Mouse (Mus musculus): ENCODE results near the gene Ssbp3. TPM values are rescaled to one million over a fixed set of nuclear protein-coding genes. Genes with fewer than 3 reads are reported as not detected.

Ssbp3 gene
- total and polyA plus RNA-seq, 2 experiments, result 12.9 to 36.7 TPM

DNA sequence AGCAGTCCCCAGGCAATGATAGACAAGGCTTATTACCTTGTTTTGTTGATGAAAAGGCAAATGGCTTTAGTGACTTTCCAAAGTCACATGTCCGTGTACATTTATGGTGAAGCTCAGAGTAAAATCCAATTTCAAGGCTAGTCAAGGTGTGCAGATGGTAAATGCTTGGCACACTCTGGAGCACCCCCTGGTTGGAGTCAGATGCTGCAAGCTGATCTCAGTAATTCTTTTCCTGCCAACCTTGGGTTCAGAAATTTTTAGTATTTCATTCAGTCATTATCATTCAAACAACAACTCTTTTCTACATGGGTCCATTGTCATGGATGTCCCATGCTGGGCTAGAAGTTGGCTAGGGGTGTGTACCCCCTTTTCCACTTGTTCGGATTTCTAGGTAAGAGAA, 33.1 kb downstream of the Ssbp3 start:
- no peak for TF ChIP-seq POLR2A (IDR thresholded peaks at IDR 0.05; ENCODE audit: extremely low read depth, insufficient read depth, low read length)
- no peak for TF ChIP-seq CTCF (IDR thresholded peaks at IDR 0.05; ENCODE audit: low read depth, low read length)
- WGBS, result 96% methylated on average over 2 of the region's 2 CpGs
- Histone ChIP-seq H3K9ac (ENCODE audit: low read depth, low read length) (no peak overlapping the region), H3K36me3 (ENCODE audit: control insufficient read depth, insufficient read depth, low read length) (no peaks in the 10 kb centered on the region), H3K27me3 (ENCODE audit: control insufficient read depth, insufficient read depth, low read length) (no peaks in the 10 kb centered on the region), H3K27ac (replicated peaks; ENCODE audit: insufficient read depth, low read depth, low read length) (no peak overlapping the region), H3K79me2 (ENCODE audit: control insufficient read depth, insufficient read depth, low read length) (peaks cover 79% of the 10 kb centered on the region), H3K4me3 (ENCODE audit: insufficient read depth, low read depth, low read length) (no peak overlapping the region), H3K4me1 (ENCODE audit: control insufficient read depth, insufficient read depth, low read length) (peaks cover 9% of the 10 kb centered on the region)
- DNase-seq (ENCODE audit: extremely low read depth, low read depth, low spot score), result no peak

DNA sequence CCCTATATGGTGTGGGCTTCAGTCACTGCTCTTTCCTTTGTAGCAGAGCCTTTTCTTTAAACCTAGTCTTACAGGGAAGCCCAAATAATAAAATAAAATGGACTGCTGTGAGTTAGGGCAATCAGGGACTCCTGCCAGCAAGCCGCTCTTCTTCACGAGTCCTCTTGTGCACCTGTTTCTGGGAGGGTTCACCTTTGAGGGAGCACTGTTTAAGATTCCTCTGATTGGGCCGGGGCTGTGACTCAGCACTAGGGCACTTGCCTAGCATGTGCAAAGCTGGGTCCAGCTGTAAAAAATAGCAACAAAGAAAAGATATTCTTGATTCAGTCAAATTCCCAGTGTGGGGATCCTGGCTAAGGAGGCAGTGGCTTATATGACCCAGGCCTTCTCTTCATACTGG, 34.4 kb downstream of the Ssbp3 start:
- peaks cover 76% of the 10 kb centered on the region for H3K79me2 ChIP-seq (ENCODE audit: control insufficient read depth, insufficient read depth, low read length)
- no peak overlapping the region for H3K27ac ChIP-seq (replicated peaks; ENCODE audit: insufficient read depth, low read depth, low read length)
- H3K4me1 ChIP-seq (ENCODE audit: control insufficient read depth, insufficient read depth, low read length), result peaks cover 2% of the 10 kb centered on the region; the same call in 1 of the 2 replicates
- TF ChIP-seq CTCF (IDR thresholded peaks at IDR 0.05; ENCODE audit: low read depth, low read length), result no peak
- no peak for TF ChIP-seq POLR2A (IDR thresholded peaks at IDR 0.05; ENCODE audit: extremely low read depth, insufficient read depth, low read length)
- 69% methylated on average over 3 of the region's 3 CpGs for WGBS
- no peaks in the 10 kb centered on the region for H3K27me3 ChIP-seq (ENCODE audit: control insufficient read depth, insufficient read depth, low read length)
- H3K36me3 ChIP-seq (ENCODE audit: control insufficient read depth, insufficient read depth, low read length), result no peaks in the 10 kb centered on the region
- H3K4me3 ChIP-seq (ENCODE audit: insufficient read depth, low read depth, low read length), result no peak overlapping the region
- no peak overlapping the region for H3K9ac ChIP-seq (ENCODE audit: low read depth, low read length)
- no peak for DNase-seq (ENCODE audit: extremely low read depth, low read depth, low spot score)

DNA sequence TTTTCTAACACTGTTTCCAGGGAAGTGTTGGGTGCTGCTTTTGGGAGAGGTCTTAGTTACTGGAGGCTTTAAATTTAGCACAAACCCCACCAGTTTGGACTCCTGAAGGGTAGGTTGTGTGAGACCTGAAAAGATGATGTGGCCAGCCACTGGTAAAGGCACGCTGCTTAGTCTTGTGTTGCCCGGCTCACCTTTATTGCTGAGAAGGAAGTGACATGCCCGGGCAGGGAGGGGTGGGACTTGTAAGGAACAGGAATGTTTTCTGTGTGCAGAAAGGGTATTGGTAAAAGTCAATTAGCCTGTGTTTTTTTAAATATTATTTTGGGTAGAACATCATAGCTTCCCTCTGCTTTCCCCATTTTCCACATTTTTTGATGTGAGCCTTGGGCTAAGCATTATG, 37.2 kb downstream of the Ssbp3 start:
- 86% methylated on average over 3 of the region's 3 CpGs for WGBS
- TF ChIP-seq POLR2A (IDR thresholded peaks at IDR 0.05; ENCODE audit: extremely low read depth, insufficient read depth, low read length) (no peak), CTCF (IDR thresholded peaks at IDR 0.05; ENCODE audit: low read depth, low read length) (no peak)
- 0 out of 2 replicates have a peak, but pooled peaks cover 4% of the 10 kb centered on the region for H3K4me1 ChIP-seq (ENCODE audit: control insufficient read depth, insufficient read depth, low read length)
- H3K79me2 ChIP-seq (ENCODE audit: control insufficient read depth, insufficient read depth, low read length), result peaks cover 70% of the 10 kb centered on the region
- no peak for DNase-seq (ENCODE audit: extremely low read depth, low read depth, low spot score)
- no peaks in the 10 kb centered on the region for H3K36me3 ChIP-seq (ENCODE audit: control insufficient read depth, insufficient read depth, low read length)
- no peak overlapping the region for H3K4me3 ChIP-seq (ENCODE audit: insufficient read depth, low read depth, low read length)
- no peaks in the 10 kb centered on the region for H3K27me3 ChIP-seq (ENCODE audit: control insufficient read depth, insufficient read depth, low read length)
- H3K9ac ChIP-seq (ENCODE audit: low read depth, low read length), result no peak overlapping the region
- H3K27ac ChIP-seq (replicated peaks; ENCODE audit: insufficient read depth, low read depth, low read length), result no peak overlapping the region

DNA sequence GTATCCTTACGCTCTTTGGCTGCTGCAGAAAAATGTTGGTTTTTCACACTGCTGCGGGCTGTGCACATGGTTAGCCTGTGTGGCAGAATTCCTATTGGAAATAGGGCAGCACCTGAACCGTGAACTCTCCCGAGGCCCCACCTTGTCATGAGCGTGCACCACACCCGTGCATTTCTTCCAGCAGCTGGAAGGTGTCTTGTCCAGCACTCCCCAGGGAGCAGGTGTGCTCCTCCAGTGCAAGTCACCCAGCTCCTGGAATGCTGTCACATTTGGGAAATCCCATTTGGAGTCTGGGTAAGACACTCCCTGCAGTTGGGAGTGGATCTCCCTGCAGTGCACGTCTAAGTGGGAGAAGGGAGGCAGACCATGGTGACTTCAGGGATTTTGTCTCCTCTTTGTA, 38.0 kb downstream of the Ssbp3 start:
- no peak overlapping the region for H3K27ac ChIP-seq (replicated peaks; ENCODE audit: insufficient read depth, low read depth, low read length)
- no peak for TF ChIP-seq CTCF (IDR thresholded peaks at IDR 0.05; ENCODE audit: low read depth, low read length)
- TF ChIP-seq POLR2A (IDR thresholded peaks at IDR 0.05; ENCODE audit: extremely low read depth, insufficient read depth, low read length), result no peak
- H3K9ac ChIP-seq (ENCODE audit: low read depth, low read length), result no peak overlapping the region
- WGBS, result 85% methylated on average over 7 of the region's 7 CpGs
- no peaks in the 10 kb centered on the region for H3K27me3 ChIP-seq (ENCODE audit: control insufficient read depth, insufficient read depth, low read length)
- DNase-seq (ENCODE audit: extremely low read depth, low read depth, low spot score), result no peak
- H3K79me2 ChIP-seq (ENCODE audit: control insufficient read depth, insufficient read depth, low read length), result peaks cover 68% of the 10 kb centered on the region
- no peak overlapping the region for H3K4me3 ChIP-seq (ENCODE audit: insufficient read depth, low read depth, low read length)
- no peaks in the 10 kb centered on the region for H3K36me3 ChIP-seq (ENCODE audit: control insufficient read depth, insufficient read depth, low read length)
- 0 out of 2 replicates have a peak, but pooled peaks cover 4% of the 10 kb centered on the region for H3K4me1 ChIP-seq (ENCODE audit: control insufficient read depth, insufficient read depth, low read length)

DNA sequence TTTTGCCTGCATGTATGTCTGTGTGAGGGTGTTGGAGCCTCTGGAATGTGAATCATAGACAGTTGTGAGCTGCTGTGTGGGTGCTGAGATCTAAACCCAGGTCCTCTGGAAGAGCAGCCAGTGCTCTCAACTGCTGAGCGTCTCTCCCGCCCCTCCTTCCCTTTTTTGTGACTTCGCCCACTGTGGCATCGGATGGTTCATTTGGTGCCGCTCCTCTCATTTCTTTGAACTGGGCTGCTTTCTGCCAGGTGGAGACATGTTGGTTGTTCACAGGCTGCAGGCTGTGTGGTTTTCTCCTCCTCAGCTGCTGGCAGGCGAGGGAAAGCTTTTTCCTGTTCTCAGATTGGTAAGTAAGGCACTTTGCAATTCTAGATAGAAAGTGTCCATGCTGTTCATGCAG, 38.7 kb downstream of the Ssbp3 start:
- 0 out of 2 replicates have a peak, but pooled peaks cover 4% of the 10 kb centered on the region for H3K4me1 ChIP-seq (ENCODE audit: control insufficient read depth, insufficient read depth, low read length)
- no peak overlapping the region for H3K4me3 ChIP-seq (ENCODE audit: insufficient read depth, low read depth, low read length)
- no peaks in the 10 kb centered on the region for H3K27me3 ChIP-seq (ENCODE audit: control insufficient read depth, insufficient read depth, low read length)
- no peak for DNase-seq (ENCODE audit: extremely low read depth, low read depth, low spot score)
- WGBS, result 89% methylated on average over 6 of the region's 6 CpGs
- H3K79me2 ChIP-seq (ENCODE audit: control insufficient read depth, insufficient read depth, low read length), result peaks cover 64% of the 10 kb centered on the region
- TF ChIP-seq CTCF (IDR thresholded peaks at IDR 0.05; ENCODE audit: low read depth, low read length) (no peak), POLR2A (IDR thresholded peaks at IDR 0.05; ENCODE audit: extremely low read depth, insufficient read depth, low read length) (no peak)
- H3K9ac ChIP-seq (ENCODE audit: low read depth, low read length), result no peak overlapping the region
- H3K27ac ChIP-seq (replicated peaks; ENCODE audit: insufficient read depth, low read depth, low read length), result no peak overlapping the region
- no peaks in the 10 kb centered on the region for H3K36me3 ChIP-seq (ENCODE audit: control insufficient read depth, insufficient read depth, low read length)

- WGBS, result 82% methylated on average over 4 of the region's 4 CpGs
- Histone ChIP-seq H3K36me3 (ENCODE audit: control insufficient read depth, insufficient read depth, low read length) (no peaks in the 10 kb centered on the region), H3K79me2 (ENCODE audit: control insufficient read depth, insufficient read depth, low read length) (peaks cover 48% of the 10 kb centered on the region; the same call in 1 of the 2 replicates), H3K27me3 (ENCODE audit: control insufficient read depth, insufficient read depth, low read length) (no peaks in the 10 kb centered on the region), H3K4me3 (ENCODE audit: insufficient read depth, low read depth, low read length) (no peak overlapping the region), H3K27ac (replicated peaks; ENCODE audit: insufficient read depth, low read depth, low read length) (no peak overlapping the region), H3K9ac (ENCODE audit: low read depth, low read length) (no peak overlapping the region), H3K4me1 (ENCODE audit: control insufficient read depth, insufficient read depth, low read length) (peaks cover 9% of the 10 kb centered on the region)
- TF ChIP-seq POLR2A (IDR thresholded peaks at IDR 0.05; ENCODE audit: extremely low read depth, insufficient read depth, low read length), result no peak
- no peak for TF ChIP-seq CTCF (IDR thresholded peaks at IDR 0.05; ENCODE audit: low read depth, low read length)
- no peak for DNase-seq (ENCODE audit: extremely low read depth, low read depth, low spot score)
Observed at GRCm38 (mm10) chr4:106950801-106951200, 40.3 kb downstream of the Ssbp3 start.
